Mouse (Mus musculus): ENCODE data around the gene Sap30.
"Not testable (repeated sequence)": the region's sequence is repeated elsewhere in the genome, so short reads cannot be mapped to it uniquely, and the experiment has no call there.

The Sap30 gene

GRCm38 (mm10) chr8:57505500-57505899 is 17.8 kb upstream of the Sap30 start:
- in situ Hi-C loops (cut with MboI; ENCODE audit: low pct_unique_long_range_greater_than_20kb in 1 of 2, low sequenced_read_pairs in 2 of 2, unreplicated experiment in 1 of 2): not testable (repeated sequence)

DNA sequence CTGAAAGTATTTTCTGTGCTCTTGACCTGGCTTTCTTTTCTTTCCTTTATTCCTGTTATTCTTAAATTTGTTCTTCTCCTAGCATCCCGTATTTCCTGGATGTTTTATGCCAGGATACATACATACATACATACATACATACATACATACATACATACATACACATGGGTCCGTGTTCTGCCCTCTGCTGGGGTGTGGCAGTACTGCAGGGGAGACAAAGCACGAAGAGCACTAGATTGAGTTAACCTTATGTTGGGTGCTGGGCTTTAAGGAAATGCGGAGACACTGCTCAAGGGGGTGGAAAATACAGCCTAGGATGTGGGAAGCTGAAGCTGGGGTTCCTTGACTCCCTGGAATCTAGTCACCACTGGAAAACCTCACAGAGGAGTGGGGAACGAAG is 16.0 kb upstream of the Sap30 start:
- in situ Hi-C loops (cut with MboI; ENCODE audit: low pct_unique_long_range_greater_than_20kb in 1 of 2, low sequenced_read_pairs in 2 of 2, unreplicated experiment in 1 of 2): no loop called here

GRCm38 (mm10) chr8:57498847-57499511 is 11.3 kb upstream of the Sap30 start:
- in situ Hi-C loops (cut with MboI; ENCODE audit: low pct_unique_long_range_greater_than_20kb in 1 of 2, low sequenced_read_pairs in 2 of 2, unreplicated experiment in 1 of 2): no loop called here

DNA sequence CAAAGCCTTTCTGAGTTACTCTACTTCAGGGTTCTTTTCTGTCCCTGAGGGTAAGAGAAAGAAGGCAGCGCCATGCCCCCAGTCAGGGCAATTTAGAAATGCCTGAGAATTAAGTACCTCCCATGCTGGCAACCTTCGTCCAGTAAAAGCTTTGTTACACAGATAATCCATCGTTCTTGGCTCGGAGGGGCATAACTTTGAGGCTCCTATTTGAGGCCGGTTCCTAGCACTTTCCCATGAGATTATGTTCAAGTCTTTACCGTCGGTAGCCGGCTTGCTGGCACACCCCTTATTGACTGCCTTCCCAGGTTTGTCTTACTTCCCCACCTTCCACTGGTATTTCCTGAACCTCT is 10.8 kb upstream of the Sap30 start:
- in situ Hi-C loops (cut with MboI; ENCODE audit: low pct_unique_long_range_greater_than_20kb in 1 of 2, low sequenced_read_pairs in 2 of 2, unreplicated experiment in 1 of 2): no loop called here

GRCm38 (mm10) chr8:57491873-57492272 is 4.2 kb upstream of the Sap30 start:
- in situ Hi-C loops (cut with MboI; ENCODE audit: low pct_unique_long_range_greater_than_20kb in 1 of 2, low sequenced_read_pairs in 2 of 2, unreplicated experiment in 1 of 2): no loop called here

GRCm38 (mm10) chr8:57489896-57490295 is 2.2 kb upstream of the Sap30 start:
- in situ Hi-C loops (cut with MboI; ENCODE audit: low pct_unique_long_range_greater_than_20kb in 1 of 2, low sequenced_read_pairs in 2 of 2, unreplicated experiment in 1 of 2): no loop called here

DNA sequence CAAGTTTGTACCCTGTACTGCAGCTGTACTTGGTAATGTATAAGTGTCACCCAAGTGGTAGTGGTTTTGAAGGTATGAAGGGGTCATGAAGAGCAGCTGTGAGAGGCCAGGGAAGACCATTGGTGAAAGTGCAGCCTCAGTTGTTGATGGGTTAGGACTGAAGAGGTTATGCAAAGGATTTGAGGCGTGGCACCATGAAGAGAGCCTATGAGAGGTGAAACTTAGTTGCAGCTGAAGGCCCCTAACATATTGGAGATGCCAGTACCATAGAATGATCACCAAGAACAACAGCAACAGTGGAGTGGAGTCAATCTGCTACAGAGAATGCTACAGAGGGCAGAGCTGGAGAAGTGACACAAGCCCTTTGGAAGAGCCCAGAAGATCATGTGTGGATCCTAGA is 1.7 kb upstream of the Sap30 start:
- in situ Hi-C loops (cut with MboI; ENCODE audit: low pct_unique_long_range_greater_than_20kb in 1 of 2, low sequenced_read_pairs in 2 of 2, unreplicated experiment in 1 of 2): no loop called here

GRCm38 (mm10) chr8:57488312-57488765 is 679 bp upstream of the Sap30 start:
- in situ Hi-C loops (cut with MboI; ENCODE audit: low pct_unique_long_range_greater_than_20kb in 1 of 2, low sequenced_read_pairs in 2 of 2, unreplicated experiment in 1 of 2): no loop called here

- in situ Hi-C loops (cut with MboI; ENCODE audit: low pct_unique_long_range_greater_than_20kb in 1 of 2, low sequenced_read_pairs in 2 of 2, unreplicated experiment in 1 of 2): no loop called here
Measured at GRCm38 (mm10) chr8:57486491-57487440, 894 bp downstream of the Sap30 start.

DNA sequence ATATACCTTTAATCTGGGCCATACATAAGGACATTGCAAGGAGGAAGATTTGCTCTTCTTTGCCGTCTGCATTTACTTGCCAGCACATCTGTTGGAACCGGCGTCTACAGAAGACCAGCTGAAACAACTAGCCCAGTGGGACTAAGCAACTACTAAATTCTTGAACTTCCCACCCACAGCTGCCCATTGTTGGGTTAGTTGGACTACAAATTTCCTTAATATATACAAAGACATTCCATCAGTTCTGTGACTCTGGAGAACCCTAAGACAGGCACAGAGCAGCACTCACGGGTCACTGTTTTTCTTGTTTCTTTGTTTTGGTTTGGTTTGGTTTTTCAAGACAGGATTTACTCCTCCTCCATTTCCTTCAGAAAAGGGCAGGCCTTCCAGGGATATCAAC is 7.1 kb downstream of the Sap30 start:
- in situ Hi-C loops (cut with MboI; ENCODE audit: low pct_unique_long_range_greater_than_20kb in 1 of 2, low sequenced_read_pairs in 2 of 2, unreplicated experiment in 1 of 2): no loop called here

- in situ Hi-C loops (cut with MboI; ENCODE audit: low pct_unique_long_range_greater_than_20kb in 1 of 2, low sequenced_read_pairs in 2 of 2, unreplicated experiment in 1 of 2): no loop called here
Measured at GRCm38 (mm10) chr8:57479700-57480099, 8.0 kb downstream of the Sap30 start.

- in situ Hi-C loops (cut with MboI; ENCODE audit: low pct_unique_long_range_greater_than_20kb in 1 of 2, low sequenced_read_pairs in 2 of 2, unreplicated experiment in 1 of 2): no loop called here
Measured at GRCm38 (mm10) chr8:57478406-57478805, 9.3 kb downstream of the Sap30 start.

GRCm38 (mm10) chr8:57473751-57474150 is 13.9 kb downstream of the Sap30 start:
- in situ Hi-C loops (cut with MboI; ENCODE audit: low pct_unique_long_range_greater_than_20kb in 1 of 2, low sequenced_read_pairs in 2 of 2, unreplicated experiment in 1 of 2): no loop called here

GRCm38 (mm10) chr8:57470863-57471262 is 16.8 kb downstream of the Sap30 start:
- in situ Hi-C loops (cut with MboI; ENCODE audit: low pct_unique_long_range_greater_than_20kb in 1 of 2, low sequenced_read_pairs in 2 of 2, unreplicated experiment in 1 of 2): no loop called here

DNA sequence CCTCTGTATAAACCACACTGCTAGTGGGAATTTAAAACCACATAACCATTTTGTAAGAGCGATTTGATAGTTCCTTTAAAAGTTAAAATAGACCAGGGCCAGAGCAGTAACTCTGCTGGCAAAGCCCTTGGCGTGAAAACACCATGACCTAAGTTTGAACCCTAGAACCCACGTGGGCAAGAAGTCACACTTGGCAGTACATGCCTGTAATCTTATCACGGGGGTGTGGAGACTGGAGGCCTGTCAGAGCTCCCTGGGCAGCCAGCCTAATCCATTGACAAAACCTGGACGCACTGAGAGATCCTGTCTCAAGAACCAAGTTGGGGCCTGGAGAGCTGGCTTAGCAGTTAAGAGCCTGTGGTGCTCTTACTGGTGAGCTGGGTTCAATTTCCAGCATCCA is 19.0 kb downstream of the Sap30 start:
- in situ Hi-C loops (cut with MboI; ENCODE audit: low pct_unique_long_range_greater_than_20kb in 1 of 2, low sequenced_read_pairs in 2 of 2, unreplicated experiment in 1 of 2): no loop called here

DNA sequence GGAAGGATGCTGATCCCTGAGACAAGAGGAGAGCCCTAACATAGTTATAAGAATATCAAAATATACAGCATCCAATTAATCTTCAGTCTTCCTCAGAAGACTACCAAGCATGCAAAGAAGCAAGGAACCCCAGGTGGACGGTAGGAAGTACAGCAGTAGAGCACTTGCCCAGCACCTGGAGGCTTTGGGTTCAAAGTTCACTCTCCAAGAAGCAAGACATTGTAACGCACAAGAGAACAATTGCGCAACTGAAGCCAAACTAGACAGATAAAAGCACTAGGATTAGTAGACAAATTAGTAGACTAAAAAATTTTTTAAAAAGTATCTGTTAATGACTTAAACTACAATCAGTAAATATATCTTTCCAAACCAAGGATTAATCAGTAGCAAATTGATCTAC is 23.9 kb downstream of the Sap30 start:
- in situ Hi-C loops (cut with MboI; ENCODE audit: low pct_unique_long_range_greater_than_20kb in 1 of 2, low sequenced_read_pairs in 2 of 2, unreplicated experiment in 1 of 2): no loop called here

- in situ Hi-C loops (cut with MboI; ENCODE audit: low pct_unique_long_range_greater_than_20kb in 1 of 2, low sequenced_read_pairs in 2 of 2, unreplicated experiment in 1 of 2): no loop called here
Measured at GRCm38 (mm10) chr8:57462839-57463238, 24.8 kb downstream of the Sap30 start.

- in situ Hi-C loops (cut with MboI; ENCODE audit: low pct_unique_long_range_greater_than_20kb in 1 of 2, low sequenced_read_pairs in 2 of 2, unreplicated experiment in 1 of 2): no loop called here
Measured at GRCm38 (mm10) chr8:57457942-57458341, 29.7 kb downstream of the Sap30 start.

GRCm38 (mm10) chr8:57457152-57457551 is 30.5 kb downstream of the Sap30 start:
- in situ Hi-C loops (cut with MboI; ENCODE audit: low pct_unique_long_range_greater_than_20kb in 1 of 2, low sequenced_read_pairs in 2 of 2, unreplicated experiment in 1 of 2): no loop called here

- in situ Hi-C loops (cut with MboI; ENCODE audit: low pct_unique_long_range_greater_than_20kb in 1 of 2, low sequenced_read_pairs in 2 of 2, unreplicated experiment in 1 of 2): no loop called here
Measured at GRCm38 (mm10) chr8:57455765-57456164, 31.9 kb downstream of the Sap30 start, which contains the start of gene Scrg1. Gene Scrg1 (plus strand): TSS chr8:57455923.

All from mouse embryonic stem cell (cell line).